Mouse (Mus musculus) intestine, embryonic 14.5 days (tissue): Measurements from ENCODE around the gene Usp9y. TPM values are rescaled to one million over a fixed set of nuclear protein-coding genes. Genes with fewer than 3 reads are reported as not detected.
A peak's percentile ranks its signal among the peaks of the same experiment; 100 is the strongest.

Source experiments
- ATAC-seq: fragments of 200-750 bp; cut with Nextera tagmentation; replicated peaks from 2 replicates; pipeline ENCODE4 v1.8.0; 2017; ENCODE audit warnings: low read depth, moderate number of reproducible peaks, moderate TSS enrichment, moderate library complexity; ENCODE audit not compliant: low FRiP score, low TSS enrichment
- DNase-seq: peaks from one replicate; pipeline ENCODE4 v3.0.0-alpha.2; 2018; ENCODE audit warnings: low spot score
- H3K27ac ChIP-seq: fragments of 300-500 bp; sonication (generic); 2 replicates; pipeline ENCODE4 v1.5.1; 2014; ENCODE audit warnings: low read depth, mild to moderate bottlenecking, control low read depth
- H3K27me3 ChIP-seq: fragments of 300-500 bp; sonication (generic); replicated peaks from 2 replicates; pipeline ENCODE4 v1.6.1; 2014; ENCODE audit warnings: low read length, control low read depth; ENCODE audit not compliant: control insufficient read depth, insufficient read depth
- H3K36me3 ChIP-seq: fragments of 300-500 bp; sonication (generic); 2 replicates; pipeline ENCODE4 v1.6.1; 2014; ENCODE audit warnings: low read length, control low read depth; ENCODE audit not compliant: control insufficient read depth, insufficient read depth
- H3K4me1 ChIP-seq: fragments of 300-500 bp; sonication (generic); replicated peaks from 2 replicates; pipeline ENCODE4 v1.6.1; 2014; ENCODE audit warnings: low read length, control low read depth, mixed read lengths; ENCODE audit not compliant: control insufficient read depth, insufficient read depth
- H3K4me2 ChIP-seq: fragments of 300-500 bp; sonication (generic); 2 replicates; pipeline ENCODE4 v1.6.1; 2014; ENCODE audit warnings: low read length
- H3K4me3 ChIP-seq: fragments of 300-500 bp; sonication (generic); 2 replicates; pipeline ENCODE4 v1.5.1; 2014; ENCODE audit warnings: low read depth, low read length, control low read depth, mixed read lengths
- H3K9ac ChIP-seq: fragments of 300-500 bp; sonication (generic); 2 replicates; pipeline ENCODE4 v1.6.1; 2014; ENCODE audit warnings: mild to moderate bottlenecking, low read length
- H3K9me3 ChIP-seq: fragments of 300-500 bp; sonication (generic); 2 replicates; pipeline ENCODE4 v1.6.1; 2016; ENCODE audit warnings: low read length, control low read depth; ENCODE audit not compliant: control insufficient read depth
- WGBS: fragments of 180-500 bp; shearing (Covaris S2); extraction: QIAGEN DNeasy Blood & Tissue Kit; methylation state at CpG from one replicate; pipeline ENCODE4 v1.1.7; 2014; 5-methylcytosine and 5-hydroxymethylcytosine counted together
- polyA plus RNA-seq: library from polyadenylated mRNA; unstranded; fragments of >200 nt; fragmentation: Nextera tagmentation; extraction: Ambion mirVana; gene quantifications from 2 replicates; pipeline ENCODE4 v1.2.1, GENCODE M21; 2014

Usp9y gene
- polyA plus RNA-seq: not detected in 2 replicates

- Histone ChIP-seq H3K27me3 (no peaks in the 10 kb centered on the region), H3K36me3 (no peaks in the 10 kb centered on the region), H3K4me2 (no peak within 1 kb of the TSS), H3K9ac (no peak within 1 kb of the TSS), H3K27ac (no peak within 1 kb of the TSS), H3K4me3 (no peak within 1 kb of the TSS), H3K4me1 (no peaks in the 10 kb centered on the region), H3K9me3 (no peaks in the 10 kb centered on the region)
- no peak for ATAC-seq
- no peak for DNase-seq
- WGBS: 88% methylated on average over 13 of the region's 13 CpGs
Measured at GRCm38 (mm10) chrY:1459682-1460081, at the start of gene Usp9y. Usp9y (minus strand) TSS chrY:1459782.

GRCm38 (mm10) chrY:1293708-1294107, 165.9 kb downstream of the Usp9y start:
- Histone ChIP-seq H3K4me1 (no peaks in the 10 kb centered on the region), H3K27ac (no peak overlapping the region), H3K36me3 (no peaks in the 10 kb centered on the region), H3K27me3 (no peaks in the 10 kb centered on the region), H3K9me3 (no peaks in the 10 kb centered on the region), H3K9ac (no peak overlapping the region), H3K4me3 (no peak overlapping the region), H3K4me2 (no peak overlapping the region)
- ATAC-seq (no peak), DNase-seq (no peak)

DNA sequence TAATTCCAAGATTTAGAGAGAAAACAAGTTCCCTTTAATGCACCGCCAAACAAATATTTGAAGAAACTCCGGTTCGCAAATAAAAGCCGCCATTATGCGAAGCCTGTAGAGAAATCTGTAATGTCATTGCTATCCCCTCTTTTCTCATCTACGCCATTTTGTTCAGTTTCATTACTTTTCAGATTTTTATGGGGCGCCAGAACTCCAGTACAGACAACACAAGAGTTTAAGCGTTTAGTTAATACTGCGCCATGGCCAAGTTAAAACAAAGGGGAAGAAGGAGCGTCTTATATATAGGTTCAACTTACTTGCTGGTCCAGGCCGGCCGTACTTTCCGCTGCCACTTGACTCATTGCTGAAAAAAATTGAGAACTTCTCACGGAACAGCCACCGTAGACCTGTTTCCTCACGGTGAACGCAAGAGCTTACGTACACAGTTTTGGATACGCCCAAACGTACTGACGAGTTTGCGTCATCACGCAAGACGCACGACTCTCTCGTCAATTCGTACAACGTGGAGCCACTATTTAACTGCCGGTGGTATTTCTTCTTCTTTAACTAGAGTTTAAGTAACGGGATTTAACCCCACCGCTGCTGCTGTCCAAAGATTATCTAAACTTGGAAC, 173.3 kb downstream of the Usp9y start, which contains the start of gene Ddx3y:
TSS of gene Ddx3y (minus strand) at position 459 of the 625 bp plus-strand sequence.
- no peaks in the 10 kb centered on the region for H3K9me3 ChIP-seq
- H3K36me3 ChIP-seq: no peaks in the 10 kb centered on the region
- peak within 1 kb of the TSS; percentile 37 for H3K4me2 ChIP-seq
- WGBS: 3% methylated on average over 29 of the region's 31 CpGs
- ATAC-seq (peak; percentile 92; the same call in 1 of the 2 replicates), DNase-seq (peak; percentile 53)
- H3K4me3 ChIP-seq: peak within 1 kb of the TSS; percentile 38
- peak within 1 kb of the TSS; percentile 77 for H3K27ac ChIP-seq
- peak within 1 kb of the TSS; percentile 51 for H3K9ac ChIP-seq
- no peaks in the 10 kb centered on the region for H3K4me1 ChIP-seq
- H3K27me3 ChIP-seq: no peaks in the 10 kb centered on the region

DNA sequence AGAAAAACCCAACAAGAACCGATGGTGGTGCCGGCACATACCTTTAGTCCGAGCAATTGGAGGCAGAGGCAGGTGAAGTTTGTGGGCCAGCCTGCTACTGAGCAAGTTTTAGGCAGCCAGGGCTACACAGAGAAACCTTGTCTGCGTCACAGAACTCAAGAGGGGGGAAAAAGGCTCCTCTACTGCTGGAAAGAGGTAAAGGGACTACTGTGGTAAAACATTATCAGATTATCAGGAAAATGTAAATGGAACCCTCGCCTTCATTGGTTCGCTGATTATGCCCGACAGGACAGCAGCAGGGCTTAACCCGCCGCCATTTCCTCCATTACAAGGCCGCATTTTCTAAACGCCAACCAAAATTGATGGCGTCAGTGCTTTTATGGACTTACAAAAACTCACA, 173.8 kb downstream of the Usp9y start:
- no peaks in the 10 kb centered on the region for H3K9me3 ChIP-seq
- H3K27me3 ChIP-seq: no peaks in the 10 kb centered on the region
- no peaks in the 10 kb centered on the region for H3K36me3 ChIP-seq
- H3K4me3 ChIP-seq: peak overlapping the region; percentile 38
- ATAC-seq (no peak), DNase-seq (peak; percentile 48)
- H3K4me1 ChIP-seq: no peaks in the 10 kb centered on the region
- WGBS: 4% methylated on average over 10 of the region's 12 CpGs
- peak overlapping the region; percentile 37 for H3K4me2 ChIP-seq
- peak overlapping the region; percentile 51 for H3K9ac ChIP-seq
- H3K27ac ChIP-seq: peak overlapping the region; percentile 77

Other genes with a start within 250 kb of the Usp9y start
- gene Uty, start 214.0 kb downstream of the Usp9y start, polyA plus RNA-seq: 20.6 TPM in 1 of 2 replicates, not detected in the other
- gene Ddx3y, start 173.2 kb downstream of the Usp9y start, polyA plus RNA-seq: 36.0 TPM in 1 of 2 replicates, not detected in the other